Mouse (Mus musculus) adrenal gland, adult 18-20 months (tissue): ENCODE data around the gene Crhr2. TPM values are rescaled to one million over a fixed set of nuclear protein-coding genes. Genes with fewer than 3 reads are reported as not detected.
A peak's percentile ranks its signal among the peaks of the same experiment; 100 is the strongest.

Experiments
- DNase-seq, 2 experiments: peaks; one replicate each; pipeline ENCODE4 v3.0.0; 2021 to 2022; ENCODE audit warnings: low spot score in 2 of 2
- total RNA-seq, 2 experiments: library from RNA; stranded (reverse); gene quantifications; 1 replicate in 1 of 2; 2 replicates in 1 of 2; pipeline ENCODE4 v1.2.3; 2021

The Crhr2 gene
- total RNA-seq, 2 experiments from 2014 or later: 0.35 TPM; not detected in 1

- no peak for DNase-seq
Measured at GRCm38 (mm10) chr6:55126576-55126975, 6.2 kb downstream of the Crhr2 start.

- DNase-seq: no peak
Measured at GRCm38 (mm10) chr6:55123056-55123455, 9.8 kb downstream of the Crhr2 start.

DNA sequence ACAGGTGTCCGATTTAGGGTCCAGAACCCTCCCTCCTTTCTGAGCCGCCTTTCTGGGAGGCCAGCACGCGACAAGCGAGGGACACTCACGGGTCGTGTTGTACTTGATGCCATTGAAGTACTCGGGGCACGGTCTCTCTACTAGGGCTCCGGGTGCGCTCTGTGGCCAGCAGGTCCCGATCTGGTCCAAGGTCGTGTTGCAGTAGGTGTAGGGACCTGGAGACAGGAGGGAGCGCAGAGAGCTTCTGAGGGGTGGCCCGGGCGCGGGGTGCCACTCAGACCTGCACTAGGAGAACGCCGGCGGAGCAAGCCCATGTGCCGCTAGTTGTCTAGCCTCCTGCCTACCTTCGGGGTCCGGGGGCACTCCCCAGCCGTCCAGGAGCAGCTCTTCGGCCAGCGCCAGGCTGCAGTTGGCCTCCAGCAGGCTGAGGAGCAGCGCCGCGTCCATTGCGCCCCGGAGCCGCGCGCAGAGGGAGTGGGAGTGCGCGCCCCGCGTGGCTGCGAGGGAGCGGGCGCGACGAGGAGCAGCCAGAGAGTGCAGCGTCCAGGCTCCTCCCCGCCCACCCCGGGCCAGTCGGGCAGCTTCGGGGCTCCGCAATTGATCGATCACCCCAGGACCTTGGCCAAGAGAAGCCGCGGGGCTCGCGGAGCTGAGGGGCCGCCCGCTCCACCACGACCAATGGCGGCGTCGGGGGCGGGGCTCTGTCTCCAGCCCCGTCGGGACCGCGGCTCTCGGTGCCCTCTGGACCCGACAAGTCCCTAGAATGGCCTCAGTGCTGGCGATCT, 15.3 kb downstream of the Crhr2 start:
- peak in 1 of 2 experiments; percentile 11 for DNase-seq

DNA sequence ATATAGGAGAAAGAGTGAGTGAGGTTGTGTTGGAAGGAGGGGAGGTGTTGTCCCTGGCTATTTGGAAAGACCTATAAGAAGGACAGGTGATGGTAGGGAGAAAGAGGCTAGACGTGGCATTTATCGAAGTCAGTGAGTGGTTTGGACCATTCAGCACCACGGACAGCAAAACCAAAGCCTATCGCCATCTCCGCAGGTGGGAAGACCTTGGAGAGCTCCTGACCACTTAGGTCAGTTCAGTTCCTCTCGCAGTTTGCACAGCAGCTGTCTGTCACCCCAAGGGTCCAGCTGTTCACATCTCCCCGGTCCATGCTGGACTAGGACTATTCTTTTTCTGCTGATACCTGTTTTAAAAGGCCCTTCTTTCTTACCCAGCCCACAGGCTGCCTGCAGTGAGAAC, 24.5 kb downstream of the Crhr2 start:
- no peak for DNase-seq

DNA sequence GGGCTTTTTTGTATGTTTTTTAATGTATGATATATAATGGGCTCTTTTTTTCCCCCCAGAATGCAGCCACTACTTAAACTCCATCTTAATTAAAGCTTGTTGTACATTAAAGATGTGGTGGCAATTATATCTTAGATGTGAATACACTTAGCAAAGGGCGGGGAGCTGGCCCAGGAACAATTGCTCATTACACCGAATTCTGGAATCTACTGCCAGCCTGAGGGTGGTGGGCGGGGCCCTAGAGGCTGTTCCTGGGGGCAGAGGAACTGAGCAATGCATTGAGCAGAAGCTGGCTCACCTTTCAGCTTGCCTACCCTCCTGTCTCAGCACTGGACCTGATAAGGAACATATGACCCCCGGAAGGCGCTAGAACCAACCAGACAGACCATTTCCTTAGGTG, 34.2 kb downstream of the Crhr2 start:
- DNase-seq: no peak

DNA sequence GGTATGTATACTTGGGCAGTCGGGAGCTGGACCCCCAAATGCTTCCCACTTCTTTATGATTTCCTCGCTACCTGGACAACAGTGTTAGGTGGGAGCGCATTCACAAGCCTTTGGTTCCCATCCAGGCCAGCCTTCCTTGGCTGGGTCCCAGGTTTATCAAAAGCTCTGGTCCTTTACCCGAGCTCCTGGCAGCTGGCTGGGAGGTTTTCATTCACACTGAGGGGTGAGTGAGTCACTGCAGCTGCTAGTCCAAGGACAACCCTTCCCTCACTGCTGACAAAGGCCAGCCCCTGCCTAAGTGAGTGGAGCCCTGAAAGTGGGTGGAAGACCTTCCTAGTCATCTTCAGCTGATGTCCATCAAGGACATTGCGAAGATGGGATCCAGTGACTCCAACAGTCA, 34.8 kb downstream of the Crhr2 start:
- peak in 1 of 2 experiments; percentile 34 for DNase-seq

DNA sequence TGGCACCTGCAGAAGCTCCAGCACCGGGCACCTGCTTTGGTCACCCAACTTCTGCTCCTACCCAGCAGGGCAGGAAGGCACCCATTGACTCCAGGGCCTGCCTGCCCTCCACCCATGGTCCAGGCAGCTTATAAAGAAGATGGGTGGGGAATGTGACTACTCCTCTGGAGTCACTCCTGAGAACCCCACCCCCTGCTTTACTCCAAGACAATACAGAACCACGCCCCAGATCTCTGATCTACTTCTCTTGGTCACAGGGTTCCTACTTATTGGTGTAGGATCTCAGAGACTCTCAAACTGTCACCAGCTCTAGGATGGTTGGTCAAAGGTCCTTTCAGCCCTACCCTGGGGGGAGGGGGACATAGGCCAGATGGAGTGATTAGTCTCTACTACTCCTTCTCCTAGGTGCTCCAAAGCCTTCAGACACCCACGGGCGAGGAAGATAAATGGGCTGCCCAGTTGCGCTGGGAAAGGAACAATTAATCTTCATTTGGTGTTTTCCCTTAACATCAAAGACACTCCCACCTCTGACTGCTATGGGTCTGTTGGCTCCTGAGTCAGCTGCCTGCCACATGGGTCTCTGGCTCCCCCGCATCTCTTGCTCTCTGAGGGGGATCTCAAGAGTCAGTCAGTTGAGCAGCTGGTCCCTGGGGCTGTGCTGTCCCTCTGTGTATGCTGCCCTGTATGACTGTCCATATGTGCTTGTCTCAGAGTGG, 39.2 kb downstream of the Crhr2 start:
- no peak for DNase-seq

DNA sequence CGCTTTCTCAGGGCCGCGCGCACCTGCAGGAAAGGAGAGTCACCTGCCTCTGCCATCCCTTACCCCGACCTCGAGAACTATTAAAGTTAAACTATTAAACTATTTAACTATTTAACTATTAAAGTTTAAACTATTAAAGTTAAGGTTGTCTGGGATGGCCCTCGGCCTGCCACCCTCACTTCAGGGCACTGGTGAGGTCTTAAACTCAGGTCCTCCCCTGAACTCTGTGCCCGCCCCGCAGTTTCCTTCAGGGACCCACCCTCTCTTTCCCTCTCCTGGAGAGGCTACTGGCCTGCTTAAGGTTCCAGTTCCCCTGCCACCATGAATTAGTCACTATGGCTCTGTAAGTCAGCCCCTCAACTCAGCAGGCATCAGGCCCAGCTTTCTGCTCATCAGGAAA, 41.4 kb downstream of the Crhr2 start:
- DNase-seq: no peak

- DNase-seq: no peak
Measured at GRCm38 (mm10) chr6:55090639-55091038, 42.2 kb downstream of the Crhr2 start.

GRCm38 (mm10) chr6:55087355-55087754, 45.5 kb downstream of the Crhr2 start:
- DNase-seq: no peak

DNA sequence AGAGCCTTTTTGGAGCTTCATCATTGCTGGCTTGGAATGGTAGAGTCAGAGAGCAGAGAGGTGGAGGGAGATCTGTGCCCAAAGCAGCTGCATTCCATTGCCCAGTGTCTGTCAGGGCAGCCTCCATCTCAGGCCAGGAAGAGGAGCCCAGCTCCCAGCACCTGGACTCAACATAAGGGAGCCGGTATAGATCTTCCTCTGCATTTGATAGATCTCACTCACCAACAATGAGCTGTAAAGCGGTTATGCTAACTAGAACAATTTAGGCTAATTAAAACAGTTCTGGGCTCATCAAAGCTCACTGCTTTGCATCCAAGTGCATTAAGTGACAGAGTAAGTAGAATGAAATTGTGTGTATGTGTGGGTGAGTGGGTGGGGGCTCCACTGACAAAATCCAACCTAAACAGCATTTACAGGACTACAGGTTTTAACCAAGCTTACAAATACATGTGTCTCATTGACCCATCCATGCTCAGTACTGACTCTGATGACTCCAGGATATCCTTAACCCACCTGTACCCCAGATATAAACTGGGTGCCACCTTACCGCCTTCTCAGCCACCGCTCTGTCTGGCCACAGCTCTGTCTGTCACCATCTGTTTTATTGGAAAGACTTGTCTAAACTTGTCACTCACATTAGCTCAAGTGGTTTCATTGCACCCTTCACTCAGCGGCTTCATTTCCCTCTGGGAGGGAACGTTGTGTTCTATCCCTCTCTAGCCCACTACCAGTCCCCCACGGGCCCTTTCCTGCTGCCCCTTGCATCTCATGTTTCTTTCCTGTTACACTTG, 50.4 kb downstream of the Crhr2 start:
- DNase-seq: no peak

GRCm38 (mm10) chr6:55081379-55081778, 51.4 kb downstream of the Crhr2 start:
- DNase-seq: no peak

GRCm38 (mm10) chr6:55076561-55077255, 56.1 kb downstream of the Crhr2 start:
- DNase-seq: no peak

- no peak for DNase-seq
Measured at GRCm38 (mm10) chr6:55065903-55066302, 66.9 kb downstream of the Crhr2 start.

GRCm38 (mm10) chr6:55064477-55064827, 68.4 kb downstream of the Crhr2 start:
- no peak for DNase-seq

- DNase-seq: no peak
Measured at GRCm38 (mm10) chr6:55063793-55064476, 68.9 kb downstream of the Crhr2 start.

DNA sequence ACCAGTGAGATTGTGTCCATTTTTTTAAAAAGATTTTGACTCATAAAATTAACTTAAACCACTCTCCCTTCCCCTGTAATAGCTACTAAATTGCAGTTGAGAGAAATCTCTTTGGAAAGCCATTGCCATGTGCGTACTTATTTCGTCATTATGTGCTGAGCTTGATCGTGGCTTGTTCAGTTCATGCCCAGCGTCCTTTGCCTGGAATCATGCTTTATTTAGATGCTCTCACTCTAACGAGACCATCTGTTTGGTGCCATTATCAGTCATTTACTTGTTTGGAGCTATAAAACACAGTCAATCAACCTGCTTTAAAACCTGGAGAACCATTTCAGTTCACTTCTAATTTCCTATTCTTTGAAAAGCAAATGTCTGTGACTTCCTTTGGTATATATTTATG, 70.6 kb downstream of the Crhr2 start:
- DNase-seq: no peak

GRCm38 (mm10) chr6:55061328-55061727, 71.5 kb downstream of the Crhr2 start:
- DNase-seq: no peak

DNA sequence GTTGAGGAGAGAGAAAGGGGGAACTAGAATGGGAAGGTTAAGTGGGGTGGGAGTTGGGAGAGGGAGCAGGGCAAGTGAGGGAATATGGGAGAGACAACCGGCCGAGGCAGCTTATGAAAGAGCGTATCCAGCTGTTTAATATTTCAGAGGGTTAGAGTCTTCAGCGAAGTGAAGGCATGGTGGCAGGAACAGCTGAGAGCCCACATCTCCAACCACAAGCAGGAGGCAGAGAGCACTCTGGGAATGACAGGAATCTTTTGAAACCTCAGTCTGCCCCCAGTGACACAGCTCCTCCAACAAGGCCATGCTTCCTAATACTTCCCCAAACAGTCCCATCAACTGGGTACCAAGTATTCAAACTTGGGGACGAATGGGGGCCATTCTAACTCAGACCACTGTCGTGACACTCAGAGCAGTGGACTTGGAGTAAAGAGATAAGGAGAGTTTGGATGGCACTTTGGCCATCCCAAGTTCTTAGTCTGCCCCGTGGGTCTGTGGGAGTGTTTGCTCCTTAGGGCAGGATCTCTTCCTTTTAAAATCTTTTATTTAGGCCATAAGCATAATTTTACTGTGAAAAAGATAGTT, 72.5 kb downstream of the Crhr2 start:
- no peak for DNase-seq

GRCm38 (mm10) chr6:55057427-55057826, 75.4 kb downstream of the Crhr2 start:
- DNase-seq: no peak
